Mouse (Mus musculus) forebrain, embryonic 14.5 days (tissue): ENCODE measurements around the gene Coq4. TPM values are rescaled to one million over a fixed set of nuclear protein-coding genes. Genes with fewer than 3 reads are reported as not detected.
A peak's percentile ranks its signal among the peaks of the same experiment; 100 is the strongest.
"Not testable (repeated sequence)": the region's sequence is repeated elsewhere in the genome, so short reads cannot be mapped to it uniquely, and the experiment has no call there.

Source experiments
- ATAC-seq: fragments of 200-750 bp; cut with Nextera tagmentation; 2 replicates; pipeline ENCODE4 v1.8.0; 2017; ENCODE audit warnings: mild to moderate bottlenecking, moderate library complexity
- DNase-seq: peaks from one replicate; pipeline ENCODE4 v3.0.0-alpha.2; 2015; ENCODE audit warnings: low spot score
- H3K27ac ChIP-seq: fragments of 300-500 bp; sonication (generic); 2 replicates; pipeline ENCODE4 v1.5.1; 2014; ENCODE audit warnings: low read depth, mild to moderate bottlenecking, control low read depth, low read length, moderate library complexity
- H3K27me3 ChIP-seq: fragments of 300-500 bp; sonication (generic); replicated peaks from 2 replicates; pipeline ENCODE4 v1.6.1; 2014; ENCODE audit warnings: low read length, control low read depth, mixed read lengths; ENCODE audit not compliant: control insufficient read depth, insufficient read depth
- H3K36me3 ChIP-seq: fragments of 300-500 bp; sonication (generic); 2 replicates; pipeline ENCODE4 v1.6.1; 2014; ENCODE audit warnings: low read length, control low read depth; ENCODE audit not compliant: control insufficient read depth, insufficient read depth
- H3K4me1 ChIP-seq: fragments of 300-500 bp; sonication (generic); 2 replicates; pipeline ENCODE4 v1.6.1; 2014; ENCODE audit warnings: antibody characterized with exemption, low read length, control low read depth; ENCODE audit not compliant: control insufficient read depth, insufficient read depth
- H3K4me2 ChIP-seq: fragments of 300-500 bp; sonication (generic); 2 replicates; pipeline ENCODE4 v1.6.1; 2014; ENCODE audit warnings: mild to moderate bottlenecking, control low read depth, low read length
- H3K4me3 ChIP-seq: fragments of 300-500 bp; sonication (generic); 2 replicates; pipeline ENCODE4 v1.5.1; 2014; ENCODE audit warnings: low read depth, low read length, control low read depth
- H3K9ac ChIP-seq: fragments of 300-500 bp; sonication (generic); 2 replicates; pipeline ENCODE4 v1.6.1; 2014; ENCODE audit warnings: mild to moderate bottlenecking, low read length, control low read depth, moderate library complexity
- H3K9me3 ChIP-seq: fragments of 300-500 bp; sonication (generic); replicated peaks from 2 replicates; pipeline ENCODE4 v1.6.1; 2016; ENCODE audit warnings: low read length, control low read depth, mixed read lengths; ENCODE audit not compliant: control insufficient read depth
- WGBS: fragments of 180-500 bp; shearing (Covaris S2); extraction: QIAGEN DNeasy Blood & Tissue Kit; methylation state at CpG from one replicate; pipeline ENCODE4 v1.1.7; 2014; 5-methylcytosine and 5-hydroxymethylcytosine counted together
- polyA plus RNA-seq: library from polyadenylated mRNA; unstranded; fragments of >200 nt; fragmentation: Nextera tagmentation; extraction: Ambion mirVana; gene quantifications from 2 replicates; pipeline ENCODE4 v1.2.1, GENCODE M21; 2014

Coq4 gene
- polyA plus RNA-seq, 1 experiment from 2014 or later = 37.5 TPM

DNA sequence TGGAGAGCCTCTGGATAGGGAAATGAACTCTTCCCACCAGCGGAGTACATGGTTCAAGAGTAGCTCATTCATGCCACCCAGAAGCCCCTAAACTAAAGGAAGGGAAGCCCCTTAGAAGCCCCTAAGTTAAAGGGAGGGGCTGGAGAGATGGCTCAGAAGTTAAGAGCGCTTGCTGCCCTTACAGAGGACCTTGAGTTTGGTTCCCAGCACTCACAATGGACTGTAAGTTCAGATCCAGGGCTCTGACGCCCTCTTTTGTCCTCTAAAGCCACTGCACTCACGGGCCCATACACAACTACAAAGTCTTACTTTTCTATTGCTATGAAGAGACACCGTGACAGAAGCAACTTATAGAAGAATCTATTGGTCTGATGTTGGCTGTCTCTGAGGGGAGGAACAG, 34.9 kb upstream of the Coq4 start:
- H3K9me3 ChIP-seq = no peaks in the 10 kb centered on the region
- peaks cover 41% of the 10 kb centered on the region for H3K27me3 ChIP-seq
- H3K4me3 ChIP-seq = no peak overlapping the region
- DNase-seq = no peak
- WGBS = 88% methylated on average over 5 of the region's 5 CpGs
- H3K27ac ChIP-seq = no peak overlapping the region
- H3K36me3 ChIP-seq = no peaks in the 10 kb centered on the region
- H3K9ac ChIP-seq = no peak overlapping the region
- H3K4me2 ChIP-seq = no peak overlapping the region
- ATAC-seq = no peak
- H3K4me1 ChIP-seq = no peaks in the 10 kb centered on the region

DNA sequence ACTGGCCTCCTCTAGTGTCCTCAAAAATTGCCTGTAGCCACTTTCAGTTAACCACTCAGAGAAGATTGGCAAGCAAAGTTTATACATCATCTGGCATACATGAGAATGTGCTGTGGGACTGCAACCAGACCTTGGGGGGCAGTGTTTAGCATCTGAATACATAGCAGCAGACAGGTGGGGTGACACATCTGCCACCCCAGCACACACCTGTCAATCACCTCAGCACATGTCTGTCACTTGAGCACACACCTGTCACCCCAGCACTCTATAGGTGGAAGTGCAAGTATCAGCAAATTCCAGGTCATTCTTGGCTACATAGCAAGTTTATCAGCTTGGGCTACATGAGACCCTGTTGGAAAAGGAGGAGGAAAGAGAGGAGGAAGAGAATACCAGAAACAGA, 31.6 kb upstream of the Coq4 start:
- no peak overlapping the region for H3K4me3 ChIP-seq
- peaks cover 20% of the 10 kb centered on the region for H3K27me3 ChIP-seq
- H3K36me3 ChIP-seq = no peaks in the 10 kb centered on the region
- H3K4me1 ChIP-seq = no peaks in the 10 kb centered on the region
- no peak overlapping the region for H3K9ac ChIP-seq
- H3K27ac ChIP-seq = no peak overlapping the region
- DNase-seq (no peak), ATAC-seq (no peak)
- no peak overlapping the region for H3K4me2 ChIP-seq
- no peaks in the 10 kb centered on the region for H3K9me3 ChIP-seq

DNA sequence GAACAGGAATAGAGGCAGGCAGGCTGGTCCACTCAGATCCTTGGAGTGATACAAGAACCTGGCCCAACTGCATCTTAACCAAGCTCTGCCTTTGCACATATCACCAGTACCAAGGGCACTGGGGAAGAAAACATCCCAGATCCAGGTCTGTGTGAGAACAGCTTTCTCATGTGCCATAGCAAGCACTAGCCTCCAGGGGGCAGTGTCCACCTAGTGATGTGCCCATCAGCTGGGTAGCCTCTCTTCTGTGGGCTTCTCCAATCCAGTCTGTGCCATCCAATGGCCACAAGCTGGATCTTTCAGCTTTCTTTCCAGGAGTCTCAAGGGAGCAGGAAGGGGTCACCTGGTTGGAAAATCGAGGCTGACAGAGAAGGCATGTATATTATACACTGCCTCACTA, 22.5 kb upstream of the Coq4 start:
- 3% methylated on average over 1 of the region's 1 CpGs for WGBS
- peak; percentile 77 for DNase-seq
- Histone ChIP-seq H3K9me3 (no peaks in the 10 kb centered on the region), H3K27ac (no peak overlapping the region), H3K9ac (no peak overlapping the region), H3K4me3 (no peak overlapping the region), H3K4me1 (no peaks in the 10 kb centered on the region), H3K27me3 (no peaks in the 10 kb centered on the region), H3K36me3 (no peaks in the 10 kb centered on the region), H3K4me2 (no peak overlapping the region)
- ATAC-seq = peak; percentile 58

DNA sequence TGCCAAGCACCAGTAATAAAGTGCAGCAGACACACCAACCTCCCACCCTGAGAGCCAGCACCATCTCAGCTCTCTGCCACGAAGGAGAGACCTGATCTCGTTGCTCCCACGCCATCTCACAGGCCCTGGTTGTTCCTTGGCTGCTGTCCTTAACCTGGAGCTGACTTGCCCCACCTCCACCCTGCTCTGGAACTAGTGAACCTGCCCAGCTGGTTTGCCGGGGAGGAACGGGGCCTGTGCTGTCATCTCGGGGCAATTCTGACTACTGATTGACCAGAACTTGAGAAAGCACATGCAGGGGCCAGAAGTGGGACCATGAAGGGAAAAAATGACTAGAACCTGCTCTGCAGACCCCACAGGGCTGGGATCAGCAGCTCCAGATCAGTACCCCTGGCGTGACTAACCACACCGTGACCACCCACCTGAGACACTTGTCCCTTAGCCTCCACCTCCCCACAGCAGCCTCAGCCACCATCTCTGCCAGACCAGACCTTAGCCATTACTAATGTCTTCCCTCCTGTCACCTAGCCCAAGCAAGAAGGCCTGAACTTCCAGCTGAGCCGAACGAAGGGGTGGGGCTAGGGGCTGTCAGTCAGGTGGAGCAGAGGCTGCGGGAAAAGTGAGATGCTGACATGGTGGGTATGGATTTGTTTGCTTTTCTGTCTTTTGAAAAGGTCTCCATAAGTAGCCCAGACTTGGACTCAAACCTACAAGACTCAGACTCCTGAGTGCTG, 19.1 kb upstream of the Coq4 start:
- no peak for ATAC-seq
- Histone ChIP-seq H3K9me3 (no peaks in the 10 kb centered on the region), H3K4me3 (no peak overlapping the region)

DNA sequence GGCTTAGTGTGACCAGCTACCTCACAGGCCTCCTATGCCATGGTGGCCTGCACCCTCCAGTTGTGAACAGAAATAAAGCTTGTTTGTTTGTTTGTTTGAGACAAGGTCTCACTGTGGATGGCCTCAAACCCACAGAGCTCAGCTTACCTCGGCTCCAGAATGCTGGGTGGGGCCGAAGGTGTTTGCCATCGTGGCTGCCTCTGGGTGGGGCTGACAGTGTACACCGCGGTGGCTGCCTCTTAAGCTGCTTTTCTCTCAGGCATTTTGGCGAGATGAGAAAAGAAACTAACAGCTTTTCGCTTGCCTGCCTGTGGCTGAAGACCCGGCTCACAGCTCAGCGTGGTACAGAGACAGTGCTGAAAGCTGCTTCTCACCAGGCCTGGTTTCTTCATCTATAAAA, 18.4 kb upstream of the Coq4 start:
- Histone ChIP-seq H3K4me3 (no peak overlapping the region), H3K4me1 (no peaks in the 10 kb centered on the region), H3K9me3 (no peaks in the 10 kb centered on the region), H3K27ac (no peak overlapping the region), H3K36me3 (peaks cover 11% of the 10 kb centered on the region; the same call in 1 of the 2 replicates), H3K9ac (no peak overlapping the region), H3K27me3 (no peaks in the 10 kb centered on the region), H3K4me2 (no peak overlapping the region)
- DNase-seq (no peak), ATAC-seq (no peak)
- WGBS = 62% methylated on average over 9 of the region's 9 CpGs

More for the DNA sequence above, 19.1 kb upstream of the Coq4 start:
- 72% methylated on average over 11 of the region's 11 CpGs for WGBS
- H3K27ac ChIP-seq = no peak overlapping the region
- no peak overlapping the region for H3K9ac ChIP-seq
- H3K4me2 ChIP-seq = no peak overlapping the region
- no peak for DNase-seq
- peaks cover 6% of the 10 kb centered on the region; the same call in 1 of the 2 replicates for H3K36me3 ChIP-seq
- no peaks in the 10 kb centered on the region for H3K27me3 ChIP-seq
- no peaks in the 10 kb centered on the region for H3K4me1 ChIP-seq

DNA sequence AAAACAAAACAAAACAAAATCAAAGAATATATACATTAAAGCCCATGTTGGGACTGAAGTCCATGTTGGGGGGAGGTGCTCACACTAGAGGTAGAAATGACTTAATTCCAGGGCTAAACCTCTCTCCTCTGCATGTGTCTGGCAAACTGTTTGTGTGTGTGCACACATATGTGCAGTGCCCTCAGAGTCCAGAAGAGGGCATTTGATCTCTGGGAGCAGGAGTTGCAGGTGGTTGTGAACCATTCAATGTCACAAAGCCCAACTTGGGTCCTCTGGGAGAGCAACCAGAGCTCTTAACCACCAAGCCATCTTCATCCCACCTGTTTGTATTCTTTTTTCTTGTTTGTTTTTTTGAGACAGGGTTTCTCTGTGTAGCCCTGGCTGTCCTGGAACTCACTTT, 17.1 kb upstream of the Coq4 start:
- H3K4me2 ChIP-seq = no peak overlapping the region
- H3K36me3 ChIP-seq = peaks cover 15% of the 10 kb centered on the region; the same call in 1 of the 2 replicates
- no peaks in the 10 kb centered on the region for H3K27me3 ChIP-seq
- no peaks in the 10 kb centered on the region for H3K9me3 ChIP-seq
- no peaks in the 10 kb centered on the region for H3K4me1 ChIP-seq
- DNase-seq (no peak), ATAC-seq (no peak)
- no peak overlapping the region for H3K9ac ChIP-seq
- H3K27ac ChIP-seq = no peak overlapping the region
- no peak overlapping the region for H3K4me3 ChIP-seq

DNA sequence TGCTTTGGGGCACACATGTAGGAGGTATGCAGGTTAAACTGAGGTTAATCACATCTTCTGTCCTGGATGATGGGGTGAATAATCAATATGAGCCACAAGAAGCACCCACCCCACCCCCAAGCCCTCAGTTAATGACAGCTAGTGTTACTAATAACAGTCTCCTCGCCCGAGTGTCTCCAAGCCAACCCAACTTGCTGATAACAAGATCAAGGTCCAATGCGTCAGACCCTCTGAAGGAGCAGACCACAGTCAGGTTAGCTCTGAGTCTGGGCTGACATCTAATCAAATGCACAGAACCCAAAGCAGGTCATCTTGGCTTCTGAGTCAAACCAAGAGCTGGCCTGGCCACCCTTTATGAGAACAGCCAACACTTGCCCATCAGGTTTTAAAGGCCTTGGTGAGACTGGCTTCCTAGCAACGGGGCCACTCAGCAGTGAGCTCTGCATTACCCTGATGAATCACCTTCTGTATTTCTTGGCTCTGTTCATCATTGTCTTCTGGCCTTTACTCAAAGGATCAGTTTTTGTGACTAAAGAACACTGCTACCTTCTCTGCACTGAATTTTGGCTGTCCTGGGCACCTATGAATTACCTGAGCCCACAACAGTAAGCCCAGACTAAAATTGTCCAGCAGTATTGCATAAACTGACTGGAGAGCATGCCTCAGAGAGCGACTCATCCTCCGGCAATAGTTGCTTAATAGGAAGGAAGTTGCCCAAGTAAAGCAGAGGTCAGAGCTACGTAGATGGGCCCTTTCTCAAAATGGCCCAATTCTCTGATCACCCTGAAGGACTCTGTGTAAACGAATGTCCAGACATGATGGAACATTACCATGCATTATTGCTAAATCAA, 15.5 kb upstream of the Coq4 start:
- Histone ChIP-seq H3K36me3 (peaks cover 21% of the 10 kb centered on the region), H3K27me3 (no peaks in the 10 kb centered on the region), H3K9me3 (no peaks in the 10 kb centered on the region), H3K4me3 (no peak overlapping the region), H3K9ac (no peak overlapping the region), H3K4me2 (no peak overlapping the region), H3K27ac (no peak overlapping the region), H3K4me1 (no peaks in the 10 kb centered on the region)
- ATAC-seq (no peak), DNase-seq (no peak)
- WGBS = 93% methylated on average over 8 of the region's 8 CpGs

DNA sequence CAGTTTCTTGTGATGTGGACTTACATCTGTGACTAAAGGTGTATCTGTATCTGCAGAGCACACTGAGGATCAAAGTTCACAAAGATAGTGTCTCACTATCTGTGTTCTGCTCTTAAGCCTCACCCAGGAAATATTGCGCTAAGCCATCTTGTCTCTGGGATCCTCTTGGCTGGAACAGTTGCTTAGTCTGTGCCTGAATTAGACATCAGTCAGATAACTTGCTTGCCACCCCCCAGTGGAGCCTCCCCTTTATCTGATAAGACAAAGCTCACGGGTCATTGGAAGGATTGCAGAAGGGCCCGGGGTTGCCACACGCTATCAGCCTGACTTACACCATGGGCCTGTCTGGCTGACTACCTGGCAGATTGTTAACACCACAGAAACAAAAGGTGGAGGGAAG, 14.0 kb upstream of the Coq4 start:
- DNase-seq (no peak), ATAC-seq (no peak)
- Histone ChIP-seq H3K27me3 (no peaks in the 10 kb centered on the region), H3K27ac (no peak overlapping the region), H3K4me2 (no peak overlapping the region), H3K9me3 (no peaks in the 10 kb centered on the region), H3K36me3 (peaks cover 35% of the 10 kb centered on the region), H3K4me1 (no peaks in the 10 kb centered on the region), H3K9ac (no peak overlapping the region), H3K4me3 (no peak overlapping the region)
- 87% methylated on average over 4 of the region's 4 CpGs for WGBS

DNA sequence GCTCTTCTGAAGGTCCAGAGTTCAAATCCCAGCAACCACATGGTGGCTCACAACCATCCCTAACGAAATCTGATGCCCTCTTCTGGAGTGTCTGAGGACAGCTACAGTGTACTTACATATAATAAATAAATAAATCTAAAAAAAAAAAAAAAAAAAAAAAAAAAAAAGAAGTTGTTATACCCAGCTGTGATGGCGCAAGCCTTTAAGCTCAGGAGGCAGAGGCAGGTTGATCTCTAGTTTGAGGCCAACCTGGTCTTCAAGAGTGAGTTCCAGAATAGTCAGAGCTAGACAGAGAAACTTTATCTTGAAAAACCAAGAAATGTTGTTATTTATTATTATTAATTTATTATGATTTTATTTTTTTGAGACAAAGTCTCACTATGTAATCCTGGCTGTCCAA, 6.0 kb upstream of the Coq4 start:
- H3K9me3 ChIP-seq, H3K4me2 ChIP-seq, H3K27me3 ChIP-seq, H3K4me3 ChIP-seq, H3K4me1 ChIP-seq, ATAC-seq, DNase-seq, H3K27ac ChIP-seq, H3K9ac ChIP-seq: not testable (repeated sequence)
- peaks cover 98% of the 10 kb centered on the region for H3K36me3 ChIP-seq
- WGBS = 94% methylated on average over 2 of the region's 2 CpGs
